Comparison of ENCODE assay signal across 9 mouse cellular contexts in genomic region chr15:3213721-3214120, GRCm38 (mm10). TPM values are rescaled to one million over a fixed set of nuclear protein-coding genes. Genes with fewer than 3 reads are reported as not detected.
DNase-seq lines count a peak whose midpoint lies in the region; ATAC-seq and TF ChIP-seq lines count a peak whose summit lies in the region.
"Had no signal": no experiment of that assay in that cellular context is flagged by ENCODE, and none has a peak within 500 bp of the region (broad histone marks: within the 10 kb centered on the region; RNA-seq: fewer than 3 reads in every experiment).

No protein-coding gene starts in this region.

- dilution Hi-C loops in CH12.LX (cut with MboI; ENCODE audit: extremely low pct_ligation_motif_present, extremely low pct_unique_long_range_greater_than_20kb, low sequenced_read_pairs): no loop called here

- in situ Hi-C loops in CH12.LX (cut with MboI; ENCODE audit: low pct_ligation_motif_present, low pct_unique_long_range_greater_than_20kb, low sequenced_read_pairs): no loop called here

- no peak overlapping the region for H3K4me2 ChIP-seq in kidney, embryonic 15.5 days
- no peak overlapping the region for H3K4me2 ChIP-seq in CH12.LX (ENCODE audit: insufficient read depth, low read depth, poor library complexity, severe bottlenecking)
- no peak overlapping the region for H3K4me2 ChIP-seq in heart, postnatal 0 days (ENCODE audit: low read depth, low read length)
- H3K4me2 ChIP-seq: limb, embryonic 15.5 days had no signal

- TF ChIP-seq EP300 in CH12.LX (IDR thresholded peaks at IDR 0.05; ENCODE audit: low read length): no peak
- TF ChIP-seq EP300 in heart, postnatal 0 days (IDR thresholded peaks at IDR 0.05; ENCODE audit: low read depth): no peak

- peak; percentile 43 to 52; a peak in 3 of 4 replicates for TF ChIP-seq CTCF in CH12.LX (conservative IDR thresholded peaks at IDR 0.05 in 1 of 2, IDR thresholded peaks at IDR 0.05 in 1 of 2; ENCODE audit: low read depth in 2 of 2, low read length in 2 of 2)
- peak; percentile 60; the same call in 1 of the 2 replicates for TF ChIP-seq CTCF in brain, embryonic 14.5 days (IDR thresholded peaks at IDR 0.05; ENCODE audit: borderline replicate concordance, extremely low read depth, insufficient read depth, insufficient read length)
- peak; percentile 82 for TF ChIP-seq CTCF in heart, postnatal 0 days (IDR thresholded peaks at IDR 0.05; ENCODE audit: low read depth)

- no peak overlapping the region for H3K27ac ChIP-seq in kidney, embryonic 15.5 days
- H3K27ac ChIP-seq in CH12.LX (ENCODE audit: insufficient read depth, low read depth): no peak overlapping the region
- H3K27ac ChIP-seq in heart, postnatal 0 days (ENCODE audit: low read depth): no peak overlapping the region
- H3K27ac ChIP-seq: limb, embryonic 15.5 days had no signal

- no peaks in the 10 kb centered on the region for H3K36me3 ChIP-seq in kidney, embryonic 15.5 days
- H3K36me3 ChIP-seq in CH12.LX (replicated peaks in 1 of 2; ENCODE audit: control insufficient read depth in 1 of 2, insufficient read depth in 1 of 2, low read length in 1 of 2): no peaks in the 10 kb centered on the region
- no peaks in the 10 kb centered on the region for H3K36me3 ChIP-seq in heart, postnatal 0 days (replicated peaks; ENCODE audit: control insufficient read depth, insufficient read depth, low read length)
- H3K36me3 ChIP-seq: limb, embryonic 15.5 days had no signal

- DNase-seq in kidney, adult 11 months: peak; percentile 26
- DNase-seq in CH12.LX (ENCODE audit: extremely low read depth): peak; percentile 53
- DNase-seq in brain, embryonic 14.5 days (ENCODE audit: low read depth): peak; percentile 75
- DNase-seq in heart, postnatal 0 days (ENCODE audit: low spot score): peak; percentile 77
- DNase-seq in left cerebral cortex, adult 18-20 months (ENCODE audit: low spot score in 2 of 2): peak; percentile 43 to 61
- DNase-seq in naive thymus-derived CD4-positive, alpha-beta T cell, adult 2 months (ENCODE audit: low read depth): peak; percentile 79

- no peaks in the 10 kb centered on the region for H3K79me2 ChIP-seq in CH12.LX (replicated peaks; ENCODE audit: control insufficient read depth, extremely low read depth, insufficient read depth, poor library complexity, severe bottlenecking)

- no peaks in the 10 kb centered on the region for H3K4me1 ChIP-seq in kidney, embryonic 15.5 days
- no peaks in the 10 kb centered on the region for H3K4me1 ChIP-seq in CH12.LX (ENCODE audit: control insufficient read depth in 1 of 2, insufficient read depth in 2 of 2)
- no peaks in the 10 kb centered on the region for H3K4me1 ChIP-seq in heart, postnatal 0 days (ENCODE audit: control insufficient read depth, insufficient read depth)
- H3K4me1 ChIP-seq: limb, embryonic 15.5 days had no signal

- H3K4me3 ChIP-seq in kidney, embryonic 15.5 days (replicated peaks): no peak overlapping the region
- no peak overlapping the region for H3K4me3 ChIP-seq in CH12.LX (replicated peaks in 1 of 3; ENCODE audit: low read depth in 2 of 3, low read length in 2 of 3, poor library complexity in 1 of 3)
- no peak overlapping the region for H3K4me3 ChIP-seq in heart, postnatal 0 days (ENCODE audit: low read depth, low read length)
- H3K4me3 ChIP-seq: limb, embryonic 15.5 days had no signal

- no peak for ATAC-seq in kidney, embryonic 15.5 days (replicated peaks; ENCODE audit: low FRiP score)
- no peak for ATAC-seq in heart, postnatal 0 days (ENCODE audit: insufficient read depth, low read depth)
- ATAC-seq in erythroid progenitor cell, adult 5-6 weeks (replicated peaks; ENCODE audit: low FRiP score, poor library complexity, severe bottlenecking): no peak

- WGBS in kidney, embryonic 15.5 days: 3% methylated on average over 4 of the region's 4 CpGs
- under 1% methylated on average over 4 of the region's 4 CpGs for WGBS in heart, postnatal 0 days

- H3K9me3 ChIP-seq in kidney, embryonic 15.5 days (replicated peaks): no peaks in the 10 kb centered on the region
- H3K9me3 ChIP-seq in CH12.LX (replicated peaks; ENCODE audit: low read length): no peaks in the 10 kb centered on the region
- no peaks in the 10 kb centered on the region for H3K9me3 ChIP-seq in heart, postnatal 0 days (replicated peaks; ENCODE audit: control insufficient read depth, low read length)
- H3K9me3 ChIP-seq: limb, embryonic 15.5 days had no signal

- H3K27me3 ChIP-seq in kidney, embryonic 15.5 days: no peaks in the 10 kb centered on the region
- no peaks in the 10 kb centered on the region for H3K27me3 ChIP-seq in CH12.LX (replicated peaks)
- H3K27me3 ChIP-seq in heart, postnatal 0 days (ENCODE audit: control insufficient read depth, insufficient read depth, low read length): no peaks in the 10 kb centered on the region
- H3K27me3 ChIP-seq: limb, embryonic 15.5 days had no signal

- peak; percentile 43 for TF ChIP-seq RAD21 in CH12.LX (IDR thresholded peaks at IDR 0.05; ENCODE audit: low read depth, low read length)

- no peak for TF ChIP-seq POLR2A in CH12.LX (IDR thresholded peaks at IDR 0.05; ENCODE audit: low read depth, low read length)
- TF ChIP-seq POLR2A in brain, embryonic 14.5 days (IDR thresholded peaks at IDR 0.05; ENCODE audit: borderline replicate concordance, extremely low read depth, insufficient read depth, insufficient read length, poor library complexity, severe bottlenecking): no peak

- no peak overlapping the region for H3K9ac ChIP-seq in kidney, embryonic 15.5 days
- H3K9ac ChIP-seq in CH12.LX (ENCODE audit: insufficient read depth, low read depth): no peak overlapping the region
- no peak overlapping the region for H3K9ac ChIP-seq in heart, postnatal 0 days (replicated peaks; ENCODE audit: low read depth, low read length)
- H3K9ac ChIP-seq: limb, embryonic 15.5 days had no signal

TF ChIP-seq in CH12.LX, 34 proteins besides CTCF, POLR2A, EP300 and RAD21:
- TF ChIP-seq SMC3 (IDR thresholded peaks at IDR 0.05; ENCODE audit: low read depth, low read length) (peak; percentile 7; the same call in 1 of the 2 replicates), RCOR1 (conservative IDR thresholded peaks at IDR 0.05; ENCODE audit: low read depth, low read length) (no peak)
TF ChIP-seq in CH12.LX: peak in this region for 1.

RNA-seq across cellular contexts. Expression of gene Selenop, which starts 54.6 kb away (rescaled TPM):
- 134 and 147 TPM in 2 replicates for polyA plus RNA-seq in kidney, embryonic 15.5 days (2015; fragmentation: Nextera tagmentation; extraction: Ambion mirVana)
- total RNA-seq in CH12.LX (2012; rRNA removed): 2.6 and 3.3 TPM in 2 replicates
- 16.5 and 17.6 TPM in 2 replicates for total RNA-seq in CH12.LX (2014; rRNA removed)
- 6.3 and 7.3 TPM in 2 replicates for polyA plus RNA-seq in CH12.LX (2012; ENCODE audit: insufficient read length, low read depth)
- 53.0 and 95.9 TPM in 2 replicates for polyA plus RNA-seq in brain, embryonic 14.5 days (2012; rRNA removed)
- 264 and 358 TPM in 2 replicates for total RNA-seq in heart, postnatal 0 days (2014; rRNA removed; ENCODE audit: low replicate concordance)
- polyA plus RNA-seq in heart, postnatal 0 days (2015; fragmentation: Nextera tagmentation; extraction: Ambion mirVana): 169 and 190 TPM in 2 replicates
- total RNA-seq in left cerebral cortex, adult 18-20 months (2021): 100 to 1,000 TPM; 241 to 307 TPM
- total RNA-seq in erythroid progenitor cell, adult 5-6 weeks (2015; ENCODE audit: low replicate concordance): 375 and 377 TPM in 2 replicates
- total RNA-seq in erythroid progenitor cell, adult 5-6 weeks (2017; ENCODE audit: low replicate concordance): 88.5 and 112 TPM in 2 replicates

Comparison
In these comparisons a context has a peak if more than half of its experiments do, and no peak if none do; other contexts are left out.
1. DNase-seq: peak in every context shown above with its lines; median percentile 79 in naive thymus-derived CD4-positive, alpha-beta T cell, adult 2 months; 77 in heart, postnatal 0 days; 75 in brain, embryonic 14.5 days; 53 in CH12.LX; 52 in left cerebral cortex, adult 18-20 months; 26 in kidney, adult 11 months.
2. RNA of gene Selenop, which starts 54.6 kb away (total RNA-seq): 88.5 to 377 TPM in erythroid progenitor cell, adult 5-6 weeks, 264 to 358 TPM in heart, postnatal 0 days and 241 to 307 TPM in left cerebral cortex, adult 18-20 months; 2.6 to 17.6 TPM in CH12.LX; every median in the first group is over 4 times any median in the second.
3. Peak in every context shown above with its lines, with median percentiles within 50 percentile points of each other: CTCF ChIP-seq.